Mouse (Mus musculus): Measurements from ENCODE around the gene Armh3. TPM values are rescaled to one million over a fixed set of nuclear protein-coding genes. Genes with fewer than 3 reads are reported as not detected.

Armh3 gene
- total and polyA plus RNA-seq, 3 experiments, result 1.1 to 4.9 (median 1.9) TPM

DNA sequence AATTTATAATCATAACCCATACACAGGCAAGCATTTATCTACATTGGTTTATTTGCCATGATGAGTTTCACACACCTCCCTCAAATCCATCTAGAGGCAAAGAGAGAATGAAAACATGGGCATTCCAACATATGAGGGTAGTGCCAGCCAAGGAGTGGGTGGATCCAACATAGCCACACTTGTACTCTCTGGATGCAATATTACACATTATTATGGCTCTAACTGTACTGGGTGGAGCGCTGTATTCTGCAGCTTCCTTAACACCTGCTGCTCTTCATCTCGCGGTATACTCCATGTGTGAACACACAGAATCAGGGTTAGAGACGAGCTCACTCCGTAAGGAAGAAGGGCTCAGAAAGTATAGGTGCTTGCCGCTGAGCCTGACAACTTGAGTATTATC lies 79.9 kb downstream of the Armh3 start:
- no peaks in the 10 kb centered on the region for H3K4me1 ChIP-seq (ENCODE audit: control insufficient read depth in 1 of 2, insufficient read depth in 2 of 2)
- H3K27me3 ChIP-seq (replicated peaks), result no peaks in the 10 kb centered on the region
- no peak for TF ChIP-seq MXI1 (IDR thresholded peaks at IDR 0.05; ENCODE audit: low read depth, low read length)
- TF ChIP-seq ETS1 (conservative IDR thresholded peaks at IDR 0.05; ENCODE audit: low read depth, low read length), result no peak
- TF ChIP-seq HCFC1 (IDR thresholded peaks at IDR 0.05; ENCODE audit: low read depth, low read length), result no peak
- no peak for TF ChIP-seq IRF4 (IDR thresholded peaks at IDR 0.05; ENCODE audit: low read depth, low read length)
- no peak for TF ChIP-seq USF2 (conservative IDR thresholded peaks at IDR 0.05; ENCODE audit: low read depth, low read length)
- no peak for TF ChIP-seq POLR2AphosphoS2 (IDR thresholded peaks at IDR 0.05; ENCODE audit: low read depth, low read length)
- no peak for TF ChIP-seq TCF12 (IDR thresholded peaks at IDR 0.05; ENCODE audit: low read depth, low read length)
- TF ChIP-seq ZMIZ1 (IDR thresholded peaks at IDR 0.05; ENCODE audit: low read depth, low read length), result no peak
- no peaks in the 10 kb centered on the region for H3K9me3 ChIP-seq (replicated peaks; ENCODE audit: low read length)
- H3K4me3 ChIP-seq (replicated peaks in 1 of 3; ENCODE audit: low read depth in 2 of 3, low read length in 2 of 3, poor library complexity in 1 of 3), result no peak overlapping the region
- H3K79me2 ChIP-seq (replicated peaks; ENCODE audit: control insufficient read depth, extremely low read depth, insufficient read depth, poor library complexity, severe bottlenecking), result no peaks in the 10 kb centered on the region
- in situ Hi-C loops (cut with MboI; ENCODE audit: low pct_ligation_motif_present, low pct_unique_long_range_greater_than_20kb, low sequenced_read_pairs) (no loop called here), dilution Hi-C loops (cut with MboI; ENCODE audit: extremely low pct_ligation_motif_present, extremely low pct_unique_long_range_greater_than_20kb, low sequenced_read_pairs) (no loop called here)
- DNase-seq (ENCODE audit: extremely low read depth), result no peak
- H3K4me2 ChIP-seq (ENCODE audit: insufficient read depth, low read depth, poor library complexity, severe bottlenecking), result no peak overlapping the region
- no peak overlapping the region for H3K27ac ChIP-seq (ENCODE audit: insufficient read depth, low read depth)
- no peak overlapping the region for H3K9ac ChIP-seq (ENCODE audit: insufficient read depth, low read depth)
- H3K36me3 ChIP-seq (replicated peaks in 1 of 2; ENCODE audit: control insufficient read depth in 1 of 2, insufficient read depth in 1 of 2, low read length in 1 of 2), result peaks cover 0 to 5% of the 10 kb centered on the region in 2 experiments

GRCm38 (mm10) chr19:45917856-45918255 lies 80.4 kb downstream of the Armh3 start:
- H3K27ac ChIP-seq (ENCODE audit: insufficient read depth, low read depth), result no peak overlapping the region
- H3K9ac ChIP-seq (ENCODE audit: insufficient read depth, low read depth), result no peak overlapping the region
- DNase-seq (ENCODE audit: extremely low read depth), result no peak
- in situ Hi-C loops (cut with MboI; ENCODE audit: low pct_ligation_motif_present, low pct_unique_long_range_greater_than_20kb, low sequenced_read_pairs) (no loop called here), dilution Hi-C loops (cut with MboI; ENCODE audit: extremely low pct_ligation_motif_present, extremely low pct_unique_long_range_greater_than_20kb, low sequenced_read_pairs) (no loop called here)
- H3K9me3 ChIP-seq (replicated peaks; ENCODE audit: low read length), result no peaks in the 10 kb centered on the region
- peaks cover 0 to 4% of the 10 kb centered on the region in 2 experiments for H3K36me3 ChIP-seq (replicated peaks in 1 of 2; ENCODE audit: control insufficient read depth in 1 of 2, insufficient read depth in 1 of 2, low read length in 1 of 2)
- H3K79me2 ChIP-seq (replicated peaks; ENCODE audit: control insufficient read depth, extremely low read depth, insufficient read depth, poor library complexity, severe bottlenecking), result no peaks in the 10 kb centered on the region
- H3K4me2 ChIP-seq (ENCODE audit: insufficient read depth, low read depth, poor library complexity, severe bottlenecking), result no peak overlapping the region
- no peaks in the 10 kb centered on the region for H3K4me1 ChIP-seq (ENCODE audit: control insufficient read depth in 1 of 2, insufficient read depth in 2 of 2)
- H3K4me3 ChIP-seq (replicated peaks in 1 of 3; ENCODE audit: low read depth in 2 of 3, low read length in 2 of 3, poor library complexity in 1 of 3), result no peak overlapping the region
- TF ChIP-seq MAX (IDR thresholded peaks at IDR 0.05; ENCODE audit: low read length), result no peak
- no peak for TF ChIP-seq TBP (conservative IDR thresholded peaks at IDR 0.05; ENCODE audit: low read depth, low read length)
- TF ChIP-seq ZC3H11A (IDR thresholded peaks at IDR 0.05; ENCODE audit: low read depth, low read length), result no peak
- no peak for TF ChIP-seq JUN (IDR thresholded peaks at IDR 0.05; ENCODE audit: insufficient read depth, low read depth, low read length)
- TF ChIP-seq UBTF (IDR thresholded peaks at IDR 0.05; ENCODE audit: low read depth, low read length), result no peak
- TF ChIP-seq ZMIZ1 (IDR thresholded peaks at IDR 0.05; ENCODE audit: low read depth, low read length), result no peak
- TF ChIP-seq KAT2A (IDR thresholded peaks at IDR 0.05; ENCODE audit: insufficient replicate concordance, low read length), result no peak
- TF ChIP-seq IRF4 (IDR thresholded peaks at IDR 0.05; ENCODE audit: low read depth, low read length), result no peak
- TF ChIP-seq USF1 (IDR thresholded peaks at IDR 0.05; ENCODE audit: low read depth, low read length), result no peak
- no peak for TF ChIP-seq NELFE (IDR thresholded peaks at IDR 0.05; ENCODE audit: low read depth, low read length)
- no peak for TF ChIP-seq PAX5 (IDR thresholded peaks at IDR 0.05; ENCODE audit: low read length)
- no peak for TF ChIP-seq MAFK (IDR thresholded peaks at IDR 0.05; ENCODE audit: insufficient replicate concordance, low read length)
- TF ChIP-seq JUND (conservative IDR thresholded peaks at IDR 0.05; ENCODE audit: low read depth, low read length), result no peak
- no peak for TF ChIP-seq NRF1 (IDR thresholded peaks at IDR 0.05; ENCODE audit: low read depth, low read length)
- no peak for TF ChIP-seq RAD21 (IDR thresholded peaks at IDR 0.05; ENCODE audit: low read depth, low read length)
- TF ChIP-seq POLR2AphosphoS2 (IDR thresholded peaks at IDR 0.05; ENCODE audit: low read depth, low read length), result no peak
- no peak for TF ChIP-seq CTCF (conservative IDR thresholded peaks at IDR 0.05 in 1 of 2, IDR thresholded peaks at IDR 0.05 in 1 of 2; ENCODE audit: low read depth in 2 of 2, low read length in 2 of 2)
- no peak for TF ChIP-seq ETS1 (conservative IDR thresholded peaks at IDR 0.05; ENCODE audit: low read depth, low read length)
- TF ChIP-seq GABPA (IDR thresholded peaks at IDR 0.05; ENCODE audit: insufficient replicate concordance, low read depth, low read length), result no peak
- H3K27me3 ChIP-seq (replicated peaks), result no peaks in the 10 kb centered on the region

Data from CH12.LX (cell line).